Mouse (Mus musculus) limb, embryonic 10.5 days (tissue): ENCODE data around the gene Dnah14. TPM values are rescaled to one million over a fixed set of nuclear protein-coding genes. Genes with fewer than 3 reads are reported as not detected.
"Not testable (repeated sequence)": the region's sequence is repeated elsewhere in the genome, so short reads cannot be mapped to it uniquely, and the experiment has no call there.

Experiments
- DNase-seq: peaks from one replicate; pipeline ENCODE4 v3.0.0-alpha.2; 2017; ENCODE audit warnings: low spot score
- H3K27ac ChIP-seq: fragments of 300-500 bp; sonication (generic); 2 replicates; pipeline ENCODE4 v1.5.1; 2016; ENCODE audit warnings: mild to moderate bottlenecking
- H3K27me3 ChIP-seq: fragments of 300-500 bp; sonication (generic); 2 replicates; pipeline ENCODE4 v1.6.1; 2016; ENCODE audit warnings: low read depth, mild to moderate bottlenecking; ENCODE audit not compliant: poor library complexity, severe bottlenecking
- H3K36me3 ChIP-seq: fragments of 300-500 bp; sonication (generic); 2 replicates; pipeline ENCODE4 v1.6.1; 2016; ENCODE audit warnings: mild to moderate bottlenecking, moderate library complexity
- H3K4me1 ChIP-seq: fragments of 300-500 bp; sonication (generic); 2 replicates; pipeline ENCODE4 v1.6.1; 2016
- H3K4me3 ChIP-seq: fragments of 300-500 bp; sonication (generic); 2 replicates; pipeline ENCODE4 v1.5.1; 2016; ENCODE audit warnings: mild to moderate bottlenecking, moderate library complexity
- H3K9me3 ChIP-seq: fragments of 300-500 bp; sonication (generic); replicated peaks from 2 replicates; pipeline ENCODE4 v1.6.1; 2016; ENCODE audit warnings: mild to moderate bottlenecking
- WGBS: fragments of 180-500 bp; shearing (Covaris S2); methylation state at CpG from one replicate; pipeline ENCODE4 v1.1.7; 2016; 5-methylcytosine and 5-hydroxymethylcytosine counted together
- polyA plus RNA-seq: library from polyadenylated mRNA; unstranded; fragments of >200 nt; fragmentation: Nextera tagmentation; extraction: Ambion mirVana; gene quantifications from 2 replicates; pipeline ENCODE4 v1.2.1, GENCODE M21; 2016

Gene Dnah14
- polyA plus RNA-seq, 1 experiment from 2014 or later = 1.7 TPM

DNA sequence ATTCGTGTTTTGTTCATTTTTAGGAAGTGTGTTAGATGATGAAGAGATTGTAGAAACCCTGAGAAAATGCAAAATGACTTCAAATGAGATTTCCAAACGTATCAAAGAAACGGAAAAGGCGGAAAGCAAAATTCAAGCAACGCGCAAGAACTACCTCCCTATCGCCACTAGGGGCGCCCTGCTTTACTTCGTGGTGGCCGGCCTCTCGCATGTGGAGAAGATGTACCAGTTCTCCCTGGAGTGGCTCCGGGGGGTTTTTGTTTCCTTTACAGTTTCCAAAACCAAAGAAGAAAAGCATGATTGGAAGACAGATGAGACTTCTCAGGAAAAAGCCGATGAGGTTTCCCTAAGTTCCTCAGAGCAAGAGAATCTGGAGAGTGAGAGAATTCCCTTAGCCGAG lies 193.0 kb downstream of the Dnah14 start:
- no peak for DNase-seq
- WGBS = 56% methylated on average over 14 of the region's 14 CpGs

DNA sequence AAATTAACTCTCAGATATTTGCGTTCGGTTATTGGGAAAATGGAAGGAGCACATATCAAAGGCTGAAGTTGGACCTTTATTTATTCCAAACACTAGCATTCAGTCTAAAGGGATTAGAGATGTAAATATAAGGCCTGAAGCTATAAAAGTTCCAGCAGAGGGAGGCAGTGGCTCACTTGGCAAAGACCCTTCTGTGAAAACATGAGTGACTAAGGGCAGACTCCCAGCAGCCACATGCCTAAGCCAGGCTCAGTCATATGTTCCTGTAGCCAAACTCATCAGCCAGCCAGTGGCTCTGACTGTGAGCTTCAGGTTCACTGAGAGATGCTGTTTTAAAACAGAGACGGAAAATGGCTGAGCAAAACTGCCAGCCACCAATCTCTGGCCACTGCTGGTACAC lies 195.5 kb downstream of the Dnah14 start:
- no peaks in the 10 kb centered on the region for H3K27me3 ChIP-seq
- H3K4me1 ChIP-seq = 0 out of 2 replicates have a peak, but pooled peaks cover 6% of the 10 kb centered on the region
- no peak overlapping the region for H3K27ac ChIP-seq
- no peak for DNase-seq
- H3K36me3 ChIP-seq = no peaks in the 10 kb centered on the region
- no peaks in the 10 kb centered on the region for H3K9me3 ChIP-seq
- H3K4me3 ChIP-seq = no peak overlapping the region
- 89% methylated on average over 3 of the region's 3 CpGs for WGBS

More for the DNA sequence above, 193.0 kb downstream of the Dnah14 start:
- Histone ChIP-seq H3K4me1 (no peaks in the 10 kb centered on the region), H3K36me3 (no peaks in the 10 kb centered on the region), H3K27me3 (no peaks in the 10 kb centered on the region), H3K9me3 (no peaks in the 10 kb centered on the region), H3K4me3 (no peak overlapping the region), H3K27ac (no peak overlapping the region)

DNA sequence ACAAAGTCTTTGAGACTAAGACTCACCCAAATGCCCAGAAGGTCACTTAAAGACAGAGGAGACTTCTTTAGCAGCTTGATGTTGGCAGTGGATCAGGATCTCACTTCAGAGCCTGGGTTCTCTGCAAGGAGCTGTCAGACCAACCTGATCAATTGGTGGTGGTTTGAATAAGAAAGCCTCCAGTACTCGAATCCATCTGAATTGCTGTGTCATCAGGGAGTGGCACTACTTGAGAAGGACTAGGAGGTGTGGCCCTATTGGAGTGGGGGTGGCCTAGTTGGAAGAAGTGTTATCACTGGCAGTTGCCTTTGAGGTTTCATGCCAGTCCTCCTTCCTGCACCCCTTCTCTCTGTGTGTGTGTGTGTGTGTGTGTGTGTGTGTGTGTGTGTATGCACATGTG lies 200.2 kb downstream of the Dnah14 start:
- H3K27ac ChIP-seq = no peak overlapping the region
- H3K4me3 ChIP-seq = no peak overlapping the region
- H3K27me3 ChIP-seq = no peaks in the 10 kb centered on the region
- no peaks in the 10 kb centered on the region for H3K36me3 ChIP-seq
- 0 out of 2 replicates have a peak, but pooled peaks cover 6% of the 10 kb centered on the region for H3K4me1 ChIP-seq
- no peaks in the 10 kb centered on the region for H3K9me3 ChIP-seq
- WGBS = 73% methylated on average over 1 of the region's 1 CpGs
- DNase-seq = no peak

DNA sequence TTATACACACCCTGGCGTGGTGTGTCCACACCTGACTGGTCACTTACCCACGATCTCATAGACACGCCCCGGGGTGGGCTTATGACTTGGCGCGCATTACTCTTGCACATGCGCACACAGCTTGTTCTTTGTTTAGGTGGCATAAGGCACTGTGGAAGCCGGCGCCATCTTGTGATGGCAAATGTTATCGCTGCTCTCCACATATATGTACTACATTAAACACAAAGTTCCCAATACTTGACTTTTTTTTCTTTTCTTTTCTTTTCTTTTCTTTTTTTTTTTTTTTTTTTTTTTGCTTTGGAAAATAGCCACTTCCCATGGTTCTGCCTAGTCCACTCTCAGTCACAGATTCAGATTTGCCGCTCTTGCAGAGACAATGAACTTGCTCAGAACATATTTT lies 206.2 kb downstream of the Dnah14 start:
- not testable (repeated sequence) for DNase-seq, H3K4me3 ChIP-seq, H3K36me3 ChIP-seq, H3K27ac ChIP-seq, H3K4me1 ChIP-seq, H3K9me3 ChIP-seq, H3K27me3 ChIP-seq
- 97% methylated on average over 11 of the region's 11 CpGs for WGBS

DNA sequence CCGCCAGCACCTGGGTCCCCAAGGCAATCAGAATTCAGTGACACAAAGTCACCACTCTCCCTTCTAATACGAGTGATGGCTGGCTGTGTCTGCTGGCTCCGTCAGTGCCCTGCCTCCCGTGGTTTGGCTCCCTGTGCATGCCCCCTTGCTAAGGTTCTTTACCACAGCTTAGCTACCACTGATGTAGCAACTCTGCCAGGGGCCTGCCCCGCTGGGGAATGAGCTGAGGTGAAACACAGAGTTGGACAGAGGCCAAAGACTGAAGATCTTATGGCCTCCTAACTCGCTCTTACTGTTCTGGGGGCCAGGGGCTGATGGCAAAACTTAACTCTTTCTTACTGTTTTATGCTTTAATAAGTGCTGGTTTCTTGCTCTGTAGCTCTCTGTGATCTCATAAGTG lies 213.6 kb downstream of the Dnah14 start:
- DNase-seq = no peak
- WGBS = 75% methylated on average over 6 of the region's 6 CpGs
- H3K4me3 ChIP-seq = no peak overlapping the region
- no peaks in the 10 kb centered on the region for H3K36me3 ChIP-seq
- H3K27me3 ChIP-seq = no peaks in the 10 kb centered on the region
- H3K27ac ChIP-seq = no peak overlapping the region
- no peaks in the 10 kb centered on the region for H3K9me3 ChIP-seq
- H3K4me1 ChIP-seq = 0 out of 2 replicates have a peak, but pooled peaks cover 3% of the 10 kb centered on the region

DNA sequence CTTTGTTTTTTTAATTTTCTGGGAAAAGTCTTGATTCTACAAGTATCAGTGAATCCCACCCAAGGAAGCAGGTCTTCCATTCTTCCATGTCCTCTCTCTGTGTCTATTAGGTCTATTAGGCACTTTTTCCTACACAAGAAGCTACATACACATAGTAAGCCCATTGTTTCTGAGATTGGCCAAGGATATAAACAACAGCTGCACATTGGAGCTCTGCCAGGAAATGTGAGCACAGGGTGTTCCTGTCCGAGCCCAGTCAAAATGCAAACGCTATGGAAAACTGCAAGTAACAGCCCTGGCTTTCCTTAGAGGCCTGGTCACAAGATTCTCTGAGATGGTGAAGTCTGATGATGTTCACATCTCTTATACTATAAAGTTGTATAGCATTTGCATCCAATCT lies 217.2 kb downstream of the Dnah14 start:
- DNase-seq = no peak
- H3K4me1 ChIP-seq = no peaks in the 10 kb centered on the region
- H3K27ac ChIP-seq = no peak overlapping the region
- 81% methylated on average over 2 of the region's 2 CpGs for WGBS
- H3K9me3 ChIP-seq = no peaks in the 10 kb centered on the region
- no peak overlapping the region for H3K4me3 ChIP-seq
- no peaks in the 10 kb centered on the region for H3K27me3 ChIP-seq
- no peaks in the 10 kb centered on the region for H3K36me3 ChIP-seq

DNA sequence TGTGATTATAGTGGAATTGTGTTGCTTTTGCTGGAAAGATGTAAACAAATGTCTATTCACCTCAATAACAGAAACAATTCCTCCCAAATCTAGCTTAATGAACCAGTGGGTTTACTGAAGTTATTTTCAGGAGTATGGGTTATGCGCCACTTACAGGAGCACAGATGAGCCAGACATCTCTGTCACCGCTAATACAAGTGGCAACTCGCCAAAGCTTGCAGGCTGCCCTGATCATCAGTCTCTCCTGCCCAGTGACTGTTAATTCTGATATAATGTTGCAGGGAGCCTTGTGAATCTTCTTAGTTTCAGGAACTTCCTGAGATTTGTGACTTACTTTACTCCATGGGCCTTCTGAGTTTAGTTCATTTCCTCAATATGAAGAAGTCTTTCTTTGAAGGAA lies 223.6 kb downstream of the Dnah14 start:
- Histone ChIP-seq H3K36me3 (no peaks in the 10 kb centered on the region), H3K4me1 (no peaks in the 10 kb centered on the region), H3K27me3 (no peaks in the 10 kb centered on the region), H3K27ac (no peak overlapping the region), H3K4me3 (no peak overlapping the region), H3K9me3 (no peaks in the 10 kb centered on the region)
- WGBS = 90% methylated on average over 3 of the region's 3 CpGs
- no peak for DNase-seq

DNA sequence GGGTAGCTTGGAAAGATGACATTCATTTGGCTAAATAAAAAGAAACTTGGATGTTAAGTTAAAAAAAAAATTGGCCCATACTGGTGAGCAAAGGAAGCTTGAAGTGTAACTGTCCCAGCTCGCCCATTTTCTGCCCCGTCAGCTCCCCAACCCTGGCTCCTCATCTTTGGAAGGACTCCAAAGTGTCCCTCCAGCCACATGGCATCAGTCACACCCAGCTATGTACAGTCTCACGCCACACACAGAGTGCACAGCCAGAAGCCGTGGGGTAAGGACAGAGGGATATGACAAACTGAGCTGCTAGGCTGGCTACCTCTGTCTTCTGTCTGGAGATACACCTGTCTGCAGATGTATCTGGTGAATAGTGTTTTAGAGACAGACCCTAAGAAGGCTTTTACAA lies 224.3 kb downstream of the Dnah14 start:
- H3K4me1 ChIP-seq = no peaks in the 10 kb centered on the region
- H3K4me3 ChIP-seq = no peak overlapping the region
- WGBS = 91% methylated on average over 4 of the region's 4 CpGs
- no peak for DNase-seq
- H3K27ac ChIP-seq = no peak overlapping the region
- H3K36me3 ChIP-seq = no peaks in the 10 kb centered on the region
- no peaks in the 10 kb centered on the region for H3K9me3 ChIP-seq
- H3K27me3 ChIP-seq = no peaks in the 10 kb centered on the region

DNA sequence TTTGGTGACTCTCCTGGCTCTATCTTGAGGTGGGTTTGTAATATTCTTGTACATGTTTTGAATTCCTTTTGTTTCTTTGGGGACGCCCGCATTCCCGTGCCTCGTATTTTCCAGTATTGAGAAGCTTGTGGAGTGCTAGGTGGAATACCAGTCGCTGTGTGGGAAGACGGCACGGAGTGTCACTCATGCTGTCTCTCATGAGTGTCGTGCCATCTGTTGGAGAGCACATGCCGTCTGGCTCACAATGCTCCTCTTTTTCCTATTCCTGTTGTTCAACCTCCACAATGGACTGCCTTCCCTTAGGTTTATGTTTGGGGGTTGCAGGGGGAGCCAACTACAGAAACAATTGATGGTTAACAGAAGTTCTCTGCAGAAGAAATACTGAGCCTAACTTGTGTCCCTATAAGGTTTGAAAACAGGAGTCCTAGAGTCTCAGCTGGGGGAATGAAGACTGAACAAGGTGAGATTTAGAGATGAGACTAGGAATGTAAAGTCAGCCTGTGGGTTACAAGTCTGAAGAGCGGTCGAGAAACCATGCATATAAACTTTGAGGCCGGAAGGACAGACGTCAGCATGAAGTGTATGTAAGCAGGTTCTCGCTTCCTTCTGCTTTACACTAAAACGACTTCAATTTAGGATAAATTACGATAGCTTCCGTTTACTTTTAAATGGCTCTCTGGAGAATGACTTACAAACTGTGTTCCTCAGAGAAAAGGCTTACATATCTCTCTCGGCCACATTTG lies 235.3 kb downstream of the Dnah14 start:
- 92% methylated on average over 18 of the region's 18 CpGs for WGBS
- peaks cover 45% of the 10 kb centered on the region for H3K36me3 ChIP-seq
- DNase-seq = no peak

DNA sequence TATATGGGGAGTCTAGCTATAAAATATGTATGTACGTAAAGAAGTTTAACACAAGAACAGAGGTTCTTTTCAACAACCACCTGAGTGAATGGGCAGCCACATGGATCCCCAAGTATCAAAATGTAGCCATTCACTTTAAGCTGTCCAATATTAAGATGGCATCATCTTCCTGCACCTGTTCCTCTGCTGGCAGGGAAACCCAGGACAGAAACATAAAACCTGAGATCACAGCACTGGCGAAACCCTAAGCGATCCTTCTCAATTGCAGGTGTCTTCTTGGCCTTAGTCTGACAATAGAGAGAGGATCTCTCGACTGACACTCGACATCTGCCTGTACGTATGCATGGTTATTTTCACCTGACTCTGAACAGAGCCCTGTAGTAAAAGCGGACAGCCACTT lies 250.4 kb downstream of the Dnah14 start:
- WGBS = 97% methylated on average over 7 of the region's 7 CpGs
- Histone ChIP-seq H3K27me3 (no peaks in the 10 kb centered on the region), H3K4me1 (no peaks in the 10 kb centered on the region), H3K4me3 (no peak overlapping the region), H3K27ac (no peak overlapping the region), H3K9me3 (no peaks in the 10 kb centered on the region), H3K36me3 (peaks cover 99% of the 10 kb centered on the region)
- DNase-seq = no peak

More for the DNA sequence above, 235.3 kb downstream of the Dnah14 start:
- Histone ChIP-seq H3K4me1 (no peaks in the 10 kb centered on the region), H3K4me3 (no peak overlapping the region), H3K27ac (no peak overlapping the region), H3K27me3 (no peaks in the 10 kb centered on the region), H3K9me3 (no peaks in the 10 kb centered on the region)

DNA sequence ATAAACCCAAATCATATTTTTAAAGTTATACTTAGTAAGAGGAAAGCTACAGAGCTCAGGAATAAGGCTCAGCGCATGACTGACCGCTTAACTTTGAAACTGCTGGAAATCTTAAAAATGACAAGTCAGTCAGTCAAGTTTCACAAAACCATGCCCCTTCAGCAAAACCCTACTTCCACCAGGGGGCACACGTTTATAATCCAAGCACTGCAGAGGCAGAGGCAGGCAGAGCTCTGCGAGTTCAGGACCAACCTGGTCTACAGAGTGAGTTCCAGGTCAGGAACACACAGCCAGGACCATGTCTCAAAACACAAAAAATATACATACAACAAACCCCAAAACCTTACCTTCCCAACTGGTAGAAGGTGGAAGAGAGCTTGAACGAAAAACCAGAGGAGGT lies 252.0 kb downstream of the Dnah14 start:
- DNase-seq = no peak
- 90% methylated on average over 5 of the region's 5 CpGs for WGBS
- Histone ChIP-seq H3K36me3 (peaks cover 99% of the 10 kb centered on the region), H3K4me1 (no peaks in the 10 kb centered on the region), H3K4me3 (no peak overlapping the region), H3K27me3 (no peaks in the 10 kb centered on the region), H3K27ac (no peak overlapping the region), H3K9me3 (no peaks in the 10 kb centered on the region)

DNA sequence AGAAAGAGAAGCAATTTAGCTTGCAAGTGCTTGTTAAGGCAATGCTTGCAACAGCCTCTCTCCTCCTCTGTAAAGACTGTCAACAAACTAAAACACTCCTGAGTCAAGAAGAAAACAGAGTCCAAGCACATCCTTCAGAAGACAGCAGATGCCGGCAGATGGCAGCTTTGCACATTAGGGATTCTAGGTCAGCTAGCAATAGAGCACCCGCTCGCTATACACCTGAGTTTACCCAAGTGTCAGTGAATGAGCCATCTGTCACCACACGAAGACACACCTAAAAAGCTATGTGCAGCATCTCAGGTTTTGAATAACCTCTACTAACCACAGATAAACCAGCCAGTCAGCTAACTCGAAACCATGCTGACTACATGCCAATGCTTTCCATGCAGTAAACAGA lies 256.4 kb downstream of the Dnah14 start:
- Histone ChIP-seq H3K27me3 (no peaks in the 10 kb centered on the region), H3K36me3 (peaks cover 98% of the 10 kb centered on the region), H3K4me1 (no peaks in the 10 kb centered on the region), H3K9me3 (no peaks in the 10 kb centered on the region), H3K4me3 (no peak overlapping the region), H3K27ac (no peak overlapping the region)
- 93% methylated on average over 5 of the region's 5 CpGs for WGBS
- DNase-seq = no peak

DNA sequence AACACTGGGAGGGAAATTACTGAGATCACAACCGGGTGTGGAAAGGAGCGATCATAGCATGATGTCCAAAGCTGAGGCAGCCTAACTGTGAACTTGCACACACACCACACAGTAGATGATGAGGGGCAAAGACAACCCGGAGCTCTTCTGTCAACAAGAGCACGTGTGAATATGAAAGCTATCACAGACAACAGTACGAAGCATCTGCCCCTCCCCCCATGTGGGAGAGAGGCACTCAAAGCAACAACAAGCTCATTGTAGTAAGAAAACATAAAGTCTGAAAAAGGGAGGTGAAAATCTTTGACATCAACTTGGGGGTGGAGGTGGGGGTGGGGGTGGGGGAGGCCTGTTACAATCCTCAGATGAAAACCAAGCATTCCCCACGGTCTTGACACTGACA lies 256.8 kb downstream of the Dnah14 start:
- Histone ChIP-seq H3K36me3 (peaks cover 98% of the 10 kb centered on the region), H3K4me1 (peaks cover 4% of the 10 kb centered on the region; the same call in 1 of the 2 replicates), H3K27me3 (no peaks in the 10 kb centered on the region), H3K9me3 (no peaks in the 10 kb centered on the region), H3K4me3 (no peak overlapping the region), H3K27ac (no peak overlapping the region)
- 92% methylated on average over 6 of the region's 6 CpGs for WGBS
- DNase-seq = no peak

DNA sequence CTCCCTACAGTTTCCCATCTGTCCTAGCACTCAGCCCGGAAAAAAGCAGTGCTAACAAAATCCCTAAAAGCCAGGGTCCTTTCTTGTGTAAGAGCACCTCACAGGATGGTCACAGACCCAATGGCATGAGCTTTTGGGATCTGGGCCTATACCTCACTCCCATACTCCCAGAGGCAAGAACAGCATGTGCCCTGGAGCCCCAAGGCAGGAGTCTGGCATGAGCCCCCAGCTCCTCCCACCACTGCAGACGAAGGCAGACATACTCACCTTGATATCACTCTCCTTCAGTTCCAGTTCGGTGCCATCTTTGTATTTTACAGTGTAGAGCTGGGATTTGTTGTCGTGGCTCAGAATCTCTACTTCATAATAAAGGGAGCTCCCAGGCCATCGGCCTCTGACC lies 261.8 kb downstream of the Dnah14 start:
- H3K36me3 ChIP-seq = peaks cover 50% of the 10 kb centered on the region
- WGBS = 90% methylated on average over 5 of the region's 5 CpGs

More for the DNA sequence above, 261.8 kb downstream of the Dnah14 start:
- Histone ChIP-seq H3K27ac (no peak overlapping the region), H3K4me3 (no peak overlapping the region), H3K9me3 (no peaks in the 10 kb centered on the region), H3K4me1 (peaks cover 32% of the 10 kb centered on the region), H3K27me3 (no peaks in the 10 kb centered on the region)
- DNase-seq = no peak
